Mouse (Mus musculus) stomach, embryonic 16.5 days (tissue): ENCODE measurements around the gene Rtn2. TPM values are rescaled to one million over a fixed set of nuclear protein-coding genes. Genes with fewer than 3 reads are reported as not detected.

Experiments used
- ATAC-seq: fragments of 200-750 bp; cut with Nextera tagmentation; 2 replicates; pipeline ENCODE4 v1.8.0; 2017; ENCODE audit warnings: moderate number of reproducible peaks, moderate TSS enrichment; ENCODE audit not compliant: insufficient read depth, low FRiP score
- H3K27ac ChIP-seq: fragments of 300-500 bp; sonication (generic); 2 replicates; pipeline ENCODE4 v1.5.1; 2014; ENCODE audit warnings: low read length
- H3K27me3 ChIP-seq: fragments of 300-500 bp; sonication (generic); 2 replicates; pipeline ENCODE4 v1.6.1; 2014; ENCODE audit warnings: low read length, control low read depth, mixed read lengths; ENCODE audit not compliant: control insufficient read depth, insufficient read depth
- H3K36me3 ChIP-seq: fragments of 300-500 bp; sonication (generic); 2 replicates; pipeline ENCODE4 v1.6.1; 2014; ENCODE audit warnings: low read length; ENCODE audit not compliant: control insufficient read depth, insufficient read depth
- H3K4me1 ChIP-seq: fragments of 300-500 bp; sonication (generic); 2 replicates; pipeline ENCODE4 v1.6.1; 2014; ENCODE audit warnings: low read length, control low read depth, mixed read lengths; ENCODE audit not compliant: control insufficient read depth, insufficient read depth
- H3K4me2 ChIP-seq: fragments of 300-500 bp; sonication (generic); 2 replicates; pipeline ENCODE4 v1.6.1; 2014; ENCODE audit warnings: low read depth, low read length, mixed read lengths
- H3K4me3 ChIP-seq: fragments of 300-500 bp; sonication (generic); replicated peaks from 2 replicates; pipeline ENCODE4 v1.5.1; 2014; ENCODE audit warnings: mild to moderate bottlenecking, low read length
- H3K9ac ChIP-seq: fragments of 300-500 bp; sonication (generic); 2 replicates; pipeline ENCODE4 v1.6.1; 2014; ENCODE audit warnings: low read length
- H3K9me3 ChIP-seq: fragments of 300-500 bp; sonication (generic); replicated peaks from 2 replicates; pipeline ENCODE4 v1.6.1; 2016; ENCODE audit warnings: low read length, control low read depth; ENCODE audit not compliant: control insufficient read depth
- WGBS: fragments of 180-500 bp; shearing (Covaris S2); extraction: QIAGEN DNeasy Blood & Tissue Kit; methylation state at CpG from one replicate; pipeline ENCODE4 v1.1.7; 2014; 5-methylcytosine and 5-hydroxymethylcytosine counted together
- polyA plus RNA-seq: library from polyadenylated mRNA; unstranded; fragments of >200 nt; fragmentation: Nextera tagmentation; extraction: Ambion mirVana; gene quantifications from 2 replicates; pipeline ENCODE4 v1.2.1, GENCODE M21; 2015

Rtn2 gene
- polyA plus RNA-seq, 1 experiment from 2014 or later = 21.7 TPM

DNA sequence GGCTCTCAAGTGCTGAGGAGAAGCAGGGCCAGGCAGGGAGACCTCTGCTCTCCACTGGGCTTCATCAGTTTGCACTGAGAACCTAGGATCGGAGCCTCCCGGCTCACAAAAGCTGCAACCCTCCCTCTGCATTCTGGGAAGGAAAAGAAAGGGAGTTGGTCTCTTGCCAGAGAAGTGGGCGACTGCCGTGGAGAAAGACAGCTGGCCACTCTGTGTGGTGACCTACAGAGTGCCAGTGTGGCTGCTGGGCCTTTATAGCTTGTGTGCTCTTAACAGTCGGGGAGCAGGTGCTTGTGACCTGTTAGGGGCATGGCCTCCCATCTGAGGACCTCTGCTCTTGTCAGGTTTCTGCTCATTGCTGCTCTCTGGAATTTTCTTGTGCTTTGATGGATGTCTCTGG is 38.6 kb upstream of the Rtn2 start:
- 70% methylated on average over 5 of the region's 5 CpGs for WGBS
- H3K4me3 ChIP-seq = no peak overlapping the region
- no peaks in the 10 kb centered on the region for H3K27me3 ChIP-seq
- no peak overlapping the region for H3K27ac ChIP-seq
- 0 out of 2 replicates have a peak, but pooled peaks cover 4% of the 10 kb centered on the region for H3K36me3 ChIP-seq
- no peaks in the 10 kb centered on the region for H3K9me3 ChIP-seq
- no peak for ATAC-seq
- H3K4me2 ChIP-seq = no peak overlapping the region
- peaks cover 8% of the 10 kb centered on the region; the same call in 1 of the 2 replicates for H3K4me1 ChIP-seq
- no peak overlapping the region for H3K9ac ChIP-seq

DNA sequence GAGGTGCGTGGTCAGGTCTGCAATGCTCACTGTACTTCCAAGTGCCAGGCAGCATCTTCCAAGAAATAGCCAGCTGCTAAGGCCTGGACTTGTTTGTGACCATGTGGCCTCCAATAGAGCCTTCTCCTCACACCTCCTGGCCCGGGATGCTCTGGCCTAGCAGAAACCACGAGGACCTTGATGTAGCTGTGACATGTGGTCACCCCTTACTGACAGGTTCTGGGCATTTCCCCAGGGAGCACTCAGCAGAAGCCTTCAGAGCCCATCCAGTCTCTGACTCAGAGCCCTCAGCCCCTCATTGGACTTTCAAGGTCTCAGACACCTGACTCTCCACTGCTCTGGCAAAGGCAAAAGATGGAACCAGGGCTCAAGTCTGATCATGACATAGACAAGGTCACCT is 37.3 kb upstream of the Rtn2 start:
- ATAC-seq = no peak
- Histone ChIP-seq H3K27me3 (no peaks in the 10 kb centered on the region), H3K9ac (no peak overlapping the region), H3K27ac (no peak overlapping the region), H3K4me1 (peaks cover 5% of the 10 kb centered on the region; the same call in 1 of the 2 replicates), H3K4me2 (no peak overlapping the region), H3K9me3 (no peaks in the 10 kb centered on the region), H3K4me3 (no peak overlapping the region), H3K36me3 (0 out of 2 replicates have a peak, but pooled peaks cover 4% of the 10 kb centered on the region)
- WGBS = 93% methylated on average over 3 of the region's 3 CpGs

DNA sequence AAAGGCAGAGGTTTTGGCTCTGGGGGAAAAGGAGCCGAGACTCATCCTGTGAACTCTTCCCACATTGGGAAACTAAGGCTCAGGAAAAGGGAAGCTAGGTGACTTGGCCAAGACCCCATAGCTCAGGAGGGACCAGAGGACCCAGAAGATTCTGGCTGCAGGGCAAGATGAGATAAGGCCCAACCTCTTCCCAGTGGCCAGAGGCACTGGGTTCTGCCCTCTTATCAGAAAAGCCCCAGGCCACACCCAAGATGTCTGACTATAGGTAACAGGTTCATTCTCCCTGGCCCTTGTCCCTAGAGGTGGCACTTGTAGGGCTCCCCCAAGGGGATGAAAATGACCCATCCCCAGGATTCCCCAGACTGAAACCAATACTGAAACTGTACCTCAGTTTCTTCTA is 35.6 kb upstream of the Rtn2 start:
- H3K9me3 ChIP-seq = no peaks in the 10 kb centered on the region
- H3K4me1 ChIP-seq = no peaks in the 10 kb centered on the region
- 0 out of 2 replicates have a peak, but pooled peaks cover 4% of the 10 kb centered on the region for H3K36me3 ChIP-seq
- ATAC-seq = no peak; the same call in 1 of the 2 replicates
- no peak overlapping the region for H3K27ac ChIP-seq
- no peak overlapping the region for H3K9ac ChIP-seq
- no peak overlapping the region for H3K4me2 ChIP-seq
- H3K4me3 ChIP-seq = no peak overlapping the region
- 88% methylated on average over 1 of the region's 1 CpGs for WGBS
- no peaks in the 10 kb centered on the region for H3K27me3 ChIP-seq

DNA sequence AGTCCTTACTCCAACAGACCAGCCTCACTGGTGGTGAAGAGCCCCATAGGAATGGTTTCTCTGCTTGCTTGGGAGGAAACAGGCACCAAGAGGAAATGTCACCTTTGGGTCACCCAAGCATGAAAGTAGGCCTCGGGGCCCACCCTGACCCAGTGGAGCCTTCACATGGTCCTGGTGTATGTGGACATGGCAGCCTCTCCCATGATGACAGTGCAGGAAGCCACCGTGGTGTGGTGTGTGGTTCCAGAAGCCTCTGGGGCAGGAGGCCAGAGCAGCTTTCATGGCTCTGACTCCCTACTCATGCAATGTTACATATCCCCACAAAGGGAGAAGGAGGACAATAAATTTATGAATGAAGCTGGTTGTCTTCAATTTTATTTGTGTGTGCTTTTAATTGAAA is 34.9 kb upstream of the Rtn2 start:
- no peak for ATAC-seq
- H3K27me3 ChIP-seq = no peaks in the 10 kb centered on the region
- H3K4me1 ChIP-seq = no peaks in the 10 kb centered on the region
- H3K4me2 ChIP-seq = no peak overlapping the region
- H3K36me3 ChIP-seq = 0 out of 2 replicates have a peak, but pooled peaks cover 4% of the 10 kb centered on the region
- 100% methylated on average over 2 of the region's 2 CpGs for WGBS
- H3K9me3 ChIP-seq = no peaks in the 10 kb centered on the region
- H3K9ac ChIP-seq = no peak overlapping the region
- H3K4me3 ChIP-seq = no peak overlapping the region
- no peak overlapping the region for H3K27ac ChIP-seq

DNA sequence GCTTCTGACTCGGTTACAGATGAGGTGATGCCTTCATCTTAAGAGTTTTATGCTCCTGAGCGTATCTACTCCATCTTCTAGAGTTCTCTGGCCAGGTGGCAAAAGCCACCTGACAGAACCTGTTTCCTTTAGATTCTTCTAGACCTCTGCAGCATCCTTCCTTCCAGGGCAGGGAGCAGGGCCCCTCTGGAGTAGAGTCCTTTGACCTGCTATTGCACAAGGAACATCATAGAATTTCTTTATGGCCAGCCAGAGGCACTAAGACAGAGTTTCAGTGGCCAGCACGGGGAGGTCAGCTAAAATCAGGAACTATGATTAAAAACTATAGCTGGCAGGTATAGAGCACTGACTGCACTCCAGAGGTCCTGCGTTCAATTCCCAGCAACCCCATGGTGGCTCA is 30.3 kb upstream of the Rtn2 start:
- Histone ChIP-seq H3K4me2 (no peak overlapping the region), H3K4me3 (no peak overlapping the region), H3K27me3 (no peaks in the 10 kb centered on the region), H3K27ac (no peak overlapping the region), H3K4me1 (no peaks in the 10 kb centered on the region), H3K9me3 (no peaks in the 10 kb centered on the region), H3K36me3 (peaks cover 18% of the 10 kb centered on the region; the same call in 1 of the 2 replicates), H3K9ac (no peak overlapping the region)
- no peak for ATAC-seq
- 74% methylated on average over 4 of the region's 4 CpGs for whole genome bisulfite sequencing

DNA sequence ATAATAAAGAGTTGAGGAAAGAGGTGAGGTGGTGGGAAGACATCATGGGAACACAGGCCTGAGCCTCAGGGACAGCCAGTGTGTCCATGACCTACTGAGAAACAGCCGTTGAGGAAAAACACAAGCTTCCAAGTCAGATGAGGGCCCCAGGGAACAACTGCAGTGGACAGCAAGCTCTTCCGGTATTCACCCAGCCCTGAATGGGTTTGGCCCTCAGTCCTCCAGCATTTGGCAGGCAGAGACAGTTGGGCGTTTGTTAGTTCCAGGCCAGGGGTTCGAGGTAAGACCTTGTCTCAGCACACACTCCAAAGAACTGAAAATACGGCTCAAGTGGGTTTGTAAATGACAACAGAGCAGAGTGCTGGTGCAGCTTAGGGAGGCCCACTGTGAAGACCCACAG is 29.0 kb upstream of the Rtn2 start:
- Histone ChIP-seq H3K9me3 (no peaks in the 10 kb centered on the region), H3K9ac (no peak overlapping the region), H3K27ac (no peak overlapping the region), H3K4me2 (no peak overlapping the region), H3K4me1 (peaks cover 4% of the 10 kb centered on the region; the same call in 1 of the 2 replicates), H3K36me3 (peaks cover 27% of the 10 kb centered on the region), H3K27me3 (no peaks in the 10 kb centered on the region), H3K4me3 (no peak overlapping the region)
- no peak for ATAC-seq
- WGBS = 57% methylated on average over 5 of the region's 5 CpGs

DNA sequence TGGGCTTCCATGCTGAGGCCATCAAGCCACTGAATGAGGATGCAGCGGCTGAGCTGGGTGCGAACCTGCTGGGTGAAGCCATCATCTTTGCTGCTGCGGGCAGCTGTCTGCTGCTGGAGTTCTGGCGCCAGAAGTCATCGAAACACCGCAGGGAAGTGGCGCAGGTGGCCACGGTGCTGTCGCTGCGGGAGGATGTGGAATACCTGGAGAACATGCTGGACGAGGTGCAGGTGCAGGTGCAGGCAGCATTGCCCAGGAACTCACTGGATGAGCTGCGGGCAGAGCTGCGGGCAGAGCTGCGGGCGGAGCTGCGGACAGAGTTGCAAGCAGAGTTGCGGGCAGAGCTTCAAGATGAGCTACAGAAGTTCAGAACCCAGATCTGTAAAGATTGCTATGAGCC is 27.0 kb upstream of the Rtn2 start:
- Histone ChIP-seq H3K4me3 (no peak overlapping the region), H3K36me3 (peaks cover 36% of the 10 kb centered on the region), H3K4me2 (no peak overlapping the region), H3K9me3 (no peaks in the 10 kb centered on the region), H3K27ac (no peak overlapping the region), H3K4me1 (peaks cover 7% of the 10 kb centered on the region; the same call in 1 of the 2 replicates), H3K9ac (no peak overlapping the region), H3K27me3 (no peaks in the 10 kb centered on the region)
- ATAC-seq = no peak
- WGBS = 84% methylated on average over 17 of the region's 17 CpGs

DNA sequence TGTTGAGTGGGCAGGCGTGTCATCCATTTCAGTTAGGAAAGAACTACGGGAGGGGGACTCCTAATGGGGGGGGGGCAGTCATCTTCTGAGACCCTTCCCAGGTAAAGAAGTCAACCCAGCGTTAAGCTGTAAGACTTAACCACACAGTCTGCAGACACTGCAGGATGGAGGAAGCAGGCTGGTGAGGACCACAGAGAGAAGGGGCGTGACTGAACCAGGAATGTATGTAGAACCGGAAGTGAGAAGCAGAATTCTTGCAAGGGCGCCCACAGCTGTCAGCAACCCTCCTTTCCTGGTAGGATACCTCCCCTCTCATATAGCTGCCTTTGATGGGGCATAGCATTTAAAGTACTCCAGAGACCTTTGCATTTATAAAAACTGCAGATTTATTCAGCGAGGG is 25.9 kb upstream of the Rtn2 start:
- 73% methylated on average over 7 of the region's 7 CpGs for WGBS
- peaks cover 7% of the 10 kb centered on the region; the same call in 1 of the 2 replicates for H3K4me1 ChIP-seq
- H3K36me3 ChIP-seq = peaks cover 41% of the 10 kb centered on the region
- H3K9me3 ChIP-seq = no peaks in the 10 kb centered on the region
- no peak overlapping the region for H3K4me2 ChIP-seq
- H3K27me3 ChIP-seq = no peaks in the 10 kb centered on the region
- no peak overlapping the region for H3K9ac ChIP-seq
- no peak overlapping the region for H3K27ac ChIP-seq
- H3K4me3 ChIP-seq = no peak overlapping the region
- ATAC-seq = no peak

DNA sequence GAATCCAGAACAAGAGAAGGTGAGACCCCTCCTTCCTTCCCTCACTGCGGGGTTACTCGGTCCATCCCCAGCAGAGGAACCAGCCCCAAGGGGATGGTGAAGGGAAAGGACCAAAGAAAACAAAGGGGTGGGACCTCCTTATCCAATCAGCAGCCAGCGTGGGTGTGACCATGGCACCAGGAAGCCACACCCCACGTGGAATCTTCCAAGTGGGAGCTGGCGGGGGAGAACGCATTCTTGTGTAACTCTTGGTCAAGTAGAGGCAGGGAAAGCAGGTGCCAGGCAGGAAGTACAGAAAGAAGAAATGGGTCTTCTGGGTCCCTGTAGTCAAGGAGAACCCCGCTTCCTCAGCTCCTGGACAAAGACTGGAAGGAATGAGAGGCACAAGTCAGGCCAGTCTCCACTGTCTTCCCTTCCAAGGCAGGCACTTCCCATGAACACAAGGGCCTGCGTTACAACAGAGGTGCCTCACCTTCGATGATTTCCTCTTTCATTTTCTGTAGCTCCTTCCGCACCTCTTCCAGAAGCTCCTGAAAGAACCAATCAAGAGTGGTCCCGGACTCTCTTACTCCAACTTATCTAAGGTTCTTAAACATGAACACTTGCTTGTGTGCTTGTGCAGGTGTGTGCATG is 24.9 kb upstream of the Rtn2 start:
- Histone ChIP-seq H3K9me3 (no peaks in the 10 kb centered on the region), H3K36me3 (peaks cover 41% of the 10 kb centered on the region), H3K27ac (peak overlapping the region; percentile 2; the same call in 1 of the 2 replicates), H3K9ac (no peak overlapping the region), H3K27me3 (no peaks in the 10 kb centered on the region), H3K4me2 (no peak overlapping the region), H3K4me3 (no peak overlapping the region), H3K4me1 (peaks cover 7% of the 10 kb centered on the region; the same call in 1 of the 2 replicates)
- ATAC-seq = peak; percentile 68
- WGBS = 40% methylated on average over 11 of the region's 11 CpGs
